Mouse (Mus musculus) lung, embryonic 16.5 days (tissue): ENCODE measurements around the gene Flt4. TPM values are rescaled to one million over a fixed set of nuclear protein-coding genes. Genes with fewer than 3 reads are reported as not detected.

ENCODE experiments used
- polyA plus RNA-seq: library from polyadenylated mRNA; unstranded; fragments of >200 nt; fragmentation: Nextera tagmentation; extraction: Ambion mirVana; gene quantifications from 2 replicates; pipeline ENCODE4 v1.2.1, GENCODE M21; 2015

The Flt4 gene
- polyA plus RNA-seq, 1 experiment from 2014 or later, result 10.7 TPM

Other genes starting within 250 kb of the Flt4 start
- not detected in 2 replicates for gene Olfr1389, start 186.2 kb upstream of the Flt4 start, polyA plus RNA-seq
- 0.05 TPM in 1 of 2 replicates, not detected in the other for gene Olfr1388, start 172.6 kb upstream of the Flt4 start, polyA plus RNA-seq
- gene Olfr1387, start 153.9 kb upstream of the Flt4 start, polyA plus RNA-seq, result not detected in 2 replicates
- not detected in 2 replicates for gene Olfr1386, start 144.2 kb upstream of the Flt4 start, polyA plus RNA-seq
- gene Olfr1385, start 120.2 kb upstream of the Flt4 start, polyA plus RNA-seq, result not detected in 2 replicates
- gene Olfr1384, start 102.5 kb upstream of the Flt4 start, polyA plus RNA-seq, result not detected in 2 replicates
- not detected in 2 replicates for gene Olfr1383, start 89.6 kb upstream of the Flt4 start, polyA plus RNA-seq
- not detected in 2 replicates for gene Olfr1382, start 81.0 kb upstream of the Flt4 start, polyA plus RNA-seq
- not detected in 2 replicates for gene Olfr1381, start 65.8 kb upstream of the Flt4 start, polyA plus RNA-seq
- not detected in 2 replicates for gene Olfr1380, start 52.4 kb upstream of the Flt4 start, polyA plus RNA-seq
- 3.1 and 12.6 TPM in 2 replicates for gene Scgb3a1, start 54.3 kb downstream of the Flt4 start, polyA plus RNA-seq
- gene Cnot6, start 103.5 kb downstream of the Flt4 start, polyA plus RNA-seq, result 54.2 and 57.1 TPM in 2 replicates
- gene Gfpt2, start 184.9 kb downstream of the Flt4 start, polyA plus RNA-seq, result 9.7 and 11.8 TPM in 2 replicates
- gene Mapk9, start 237.5 kb downstream of the Flt4 start, polyA plus RNA-seq, result 33.0 and 33.7 TPM in 2 replicates